Mouse (Mus musculus) CD4-positive helper T cell, adult 2 months (primary cell): ENCODE results near the gene Olfr571.

Experiments
- DNase-seq: peaks from one replicate; pipeline ENCODE4 v3.0.0-alpha.2; 2012; ENCODE audit warnings: low read depth, missing footprints, low spot score

Gene Olfr571

GRCm38 (mm10) chr7:102917032-102917875, at the start of gene Olfr571:
Olfr571 (minus strand) TSS chr7:102917536.
- DNase-seq = peak; percentile 1

- no peak for DNase-seq
Observed at GRCm38 (mm10) chr7:102962360-102962759, 45.0 kb upstream of the Olfr571 start, which contains the start of gene Olfr576. Olfr576 (plus strand) TSS chr7:102962660.

- DNase-seq = no peak
Observed at GRCm38 (mm10) chr7:102958593-102958992, 41.3 kb upstream of the Olfr571 start, which contains the start of gene Olfr575. Olfr575 (minus strand) TSS chr7:102958775.

GRCm38 (mm10) chr7:102958137-102958536, 40.8 kb upstream of the Olfr571 start:
- DNase-seq = no peak

GRCm38 (mm10) chr7:102950732-102951131, 33.4 kb upstream of the Olfr571 start:
- no peak for DNase-seq

- DNase-seq = no peak
Observed at GRCm38 (mm10) chr7:102948167-102948566, 30.8 kb upstream of the Olfr571 start, which contains the start of gene Olfr574. Olfr574 (plus strand) TSS chr7:102948467.

- DNase-seq = no peak
Observed at GRCm38 (mm10) chr7:102943417-102943816, 26.1 kb upstream of the Olfr571 start.

- no peak for DNase-seq
Observed at GRCm38 (mm10) chr7:102942475-102942874, 25.1 kb upstream of the Olfr571 start, which contains the start of gene Olfr573-ps1. Olfr573-ps1 (minus strand) TSS chr7:102942575.

- no peak for DNase-seq
Observed at GRCm38 (mm10) chr7:102927105-102927504, 9.8 kb upstream of the Olfr571 start.

GRCm38 (mm10) chr7:102924109-102924508, 6.8 kb upstream of the Olfr571 start, which contains the start of gene Olfr572:
Olfr572 (plus strand) TSS chr7:102924409.
- DNase-seq = no peak

- DNase-seq = peak; percentile 37
Observed at GRCm38 (mm10) chr7:102919632-102920031, 2.3 kb upstream of the Olfr571 start.

- no peak for DNase-seq
Observed at GRCm38 (mm10) chr7:102916405-102916804, 931 bp downstream of the Olfr571 start.

GRCm38 (mm10) chr7:102915261-102915660, 2.1 kb downstream of the Olfr571 start:
- no peak for DNase-seq

GRCm38 (mm10) chr7:102890782-102891181, 26.6 kb downstream of the Olfr571 start, which contains the start of gene Olfr569:
Olfr569 (minus strand) TSS chr7:102890882.
- DNase-seq = no peak

GRCm38 (mm10) chr7:102876822-102877221, 40.5 kb downstream of the Olfr571 start, which contains the start of gene Olfr568:
Olfr568 (plus strand) TSS chr7:102877122.
- DNase-seq = no peak

GRCm38 (mm10) chr7:102858665-102859064, 58.7 kb downstream of the Olfr571 start, which contains the start of gene Olfr566:
Olfr566 (minus strand) TSS chr7:102858765.
- no peak for DNase-seq

- DNase-seq = no peak
Observed at GRCm38 (mm10) chr7:102855807-102856206, 61.5 kb downstream of the Olfr571 start.
